Mouse (Mus musculus): ENCODE results near the gene D230025D16Rik.

GRCm38 (mm10) chr8:105205748-105206147 is 19.2 kb upstream of the D230025D16Rik start:
- TF ChIP-seq POLR2A (IDR thresholded peaks at IDR 0.05; ENCODE audit: low read depth, low read length) (no peak), CTCF (conservative IDR thresholded peaks at IDR 0.05; ENCODE audit: insufficient read depth, insufficient read length, low read depth, low read length) (no peak)

Data from kidney, adult 2 months (tissue).